Mouse (Mus musculus) heart, adult 2 months (tissue): ENCODE results near the gene Ankrd11.

Experiments
- CTCF ChIP-seq: fragments of 200-600 bp; IDR thresholded peaks from 2 replicates; pipeline ENCODE4 v1.8.1; 2022; ENCODE audit warnings: antibody characterized with exemption, mild to moderate bottlenecking, moderate library complexity
- EP300 ChIP-seq: fragments of 200-500 bp; IDR thresholded peaks from 2 replicates; pipeline ENCODE4 v1.6.1; 2011; ENCODE audit warnings: low read depth, low read length, control low read depth; ENCODE audit not compliant: insufficient read depth

- TF ChIP-seq CTCF: no peak
- no peak for TF ChIP-seq EP300
These were observed 129.9 kb downstream of the Ankrd11 start for GRCm38 (mm10) chr8:122912150-122912549.
